Mouse (Mus musculus) lung, embryonic 15.5 days (tissue): ENCODE results near the gene Plekha6. TPM values are rescaled to one million over a fixed set of nuclear protein-coding genes. Genes with fewer than 3 reads are reported as not detected.

Experiments used
- ATAC-seq: fragments of 200-750 bp; cut with Nextera tagmentation; 2 replicates; pipeline ENCODE4 v1.8.0; 2017; ENCODE audit warnings: moderate number of reproducible peaks, borderline replicate concordance; ENCODE audit not compliant: low FRiP score, low TSS enrichment; ENCODE audit errors: extremely low read depth
- H3K27ac ChIP-seq: fragments of 300-500 bp; sonication (generic); 2 replicates; pipeline ENCODE4 v1.5.1; 2015; ENCODE audit warnings: moderate library complexity, mild to moderate bottlenecking, inconsistent platforms
- H3K27me3 ChIP-seq: fragments of 300-500 bp; sonication (generic); 2 replicates; pipeline ENCODE4 v1.6.1; 2015; ENCODE audit warnings: inconsistent platforms
- H3K36me3 ChIP-seq: fragments of 300-500 bp; sonication (generic); 2 replicates; pipeline ENCODE4 v1.6.1; 2015; ENCODE audit warnings: inconsistent platforms
- H3K4me1 ChIP-seq: fragments of 300-500 bp; sonication (generic); 2 replicates; pipeline ENCODE4 v1.6.1; 2015; ENCODE audit warnings: inconsistent platforms
- H3K4me2 ChIP-seq: fragments of 300-500 bp; sonication (generic); 2 replicates; pipeline ENCODE4 v1.6.1; 2015; ENCODE audit warnings: inconsistent platforms, mild to moderate bottlenecking, moderate library complexity
- H3K4me3 ChIP-seq: fragments of 300-500 bp; sonication (generic); 2 replicates; pipeline ENCODE4 v1.5.1; 2015; ENCODE audit warnings: mild to moderate bottlenecking, inconsistent platforms
- H3K9ac ChIP-seq: fragments of 300-500 bp; sonication (generic); 2 replicates; pipeline ENCODE4 v1.6.1; 2015; ENCODE audit warnings: inconsistent platforms
- H3K9me3 ChIP-seq: fragments of 300-500 bp; sonication (generic); 2 replicates; pipeline ENCODE4 v1.6.1; 2016; ENCODE audit warnings: inconsistent platforms
- WGBS: fragments of 180-500 bp; shearing (Covaris S2); methylation state at CpG from one replicate; pipeline ENCODE4 v1.1.7; 2015; 5-methylcytosine and 5-hydroxymethylcytosine counted together
- polyA plus RNA-seq: library from polyadenylated mRNA; unstranded; fragments of >200 nt; fragmentation: Nextera tagmentation; extraction: Ambion mirVana; gene quantifications from 2 replicates; pipeline ENCODE4 v1.2.1, GENCODE M21; 2015

The Plekha6 gene
- polyA plus RNA-seq, 1 experiment from 2014 or later = 7.6 TPM

GRCm38 (mm10) chr1:133292608-133293007 lies 128.6 kb downstream of the Plekha6 start:
- Histone ChIP-seq H3K36me3 (no peaks in the 10 kb centered on the region), H3K27me3 (0 out of 2 replicates have a peak, but pooled peaks cover under 1% of the 10 kb centered on the region), H3K27ac (no peak overlapping the region), H3K4me2 (no peak overlapping the region), H3K4me1 (peaks cover 11% of the 10 kb centered on the region), H3K4me3 (no peak overlapping the region), H3K9ac (no peak overlapping the region), H3K9me3 (no peaks in the 10 kb centered on the region)
- no peak for ATAC-seq

- Histone ChIP-seq H3K4me2 (no peak overlapping the region), H3K4me3 (no peak overlapping the region), H3K4me1 (peaks cover 11% of the 10 kb centered on the region), H3K36me3 (no peaks in the 10 kb centered on the region), H3K9ac (no peak overlapping the region), H3K9me3 (no peaks in the 10 kb centered on the region), H3K27me3 (0 out of 2 replicates have a peak, but pooled peaks cover 13% of the 10 kb centered on the region), H3K27ac (peak overlapping the region; percentile 26; the same call in 1 of the 2 replicates)
- WGBS = 59% methylated on average over 9 of the region's 9 CpGs
- ATAC-seq = peak; percentile 61
These were observed 132.4 kb downstream of the Plekha6 start for GRCm38 (mm10) chr1:133296376-133296775.

- 57% methylated on average over 14 of the region's 14 CpGs for WGBS
- Histone ChIP-seq H3K4me2 (no peak overlapping the region), H3K9me3 (no peaks in the 10 kb centered on the region), H3K4me1 (peaks cover 33% of the 10 kb centered on the region), H3K4me3 (no peak overlapping the region), H3K9ac (no peak overlapping the region), H3K36me3 (no peaks in the 10 kb centered on the region), H3K27me3 (0 out of 2 replicates have a peak, but pooled peaks cover 13% of the 10 kb centered on the region), H3K27ac (no peak overlapping the region)
- no peak for ATAC-seq
These were observed 134.8 kb downstream of the Plekha6 start for GRCm38 (mm10) chr1:133298816-133299215.

DNA sequence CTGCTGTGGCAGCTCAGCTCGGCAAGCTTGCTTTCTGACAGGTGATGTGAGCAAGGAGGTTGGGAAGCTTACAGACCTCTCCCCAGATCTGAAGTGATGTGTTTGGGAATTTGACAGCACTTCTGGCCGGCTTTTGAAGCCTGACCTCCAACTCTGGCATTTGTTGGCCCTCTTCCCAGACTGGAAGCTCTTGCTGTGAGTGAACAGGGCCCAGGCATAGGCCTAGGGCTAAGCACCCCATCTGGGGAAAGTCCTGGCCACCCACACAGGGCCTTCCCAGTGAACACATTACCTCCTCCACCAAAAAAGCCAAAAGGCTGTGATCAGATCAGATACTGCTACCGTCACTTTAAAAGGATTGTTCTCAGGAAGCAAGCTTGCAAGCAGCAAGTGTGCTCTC lies 138.5 kb downstream of the Plekha6 start:
- H3K9ac ChIP-seq = no peak overlapping the region
- peak; percentile 87 for ATAC-seq
- H3K27me3 ChIP-seq = 0 out of 2 replicates have a peak, but pooled peaks cover 13% of the 10 kb centered on the region
- no peak overlapping the region for H3K4me3 ChIP-seq
- no peaks in the 10 kb centered on the region for H3K36me3 ChIP-seq
- peak overlapping the region; percentile 88 for H3K27ac ChIP-seq
- 11% methylated on average over 3 of the region's 3 CpGs for WGBS
- no peak overlapping the region for H3K4me2 ChIP-seq
- H3K9me3 ChIP-seq = no peaks in the 10 kb centered on the region
- peaks cover 26% of the 10 kb centered on the region for H3K4me1 ChIP-seq

DNA sequence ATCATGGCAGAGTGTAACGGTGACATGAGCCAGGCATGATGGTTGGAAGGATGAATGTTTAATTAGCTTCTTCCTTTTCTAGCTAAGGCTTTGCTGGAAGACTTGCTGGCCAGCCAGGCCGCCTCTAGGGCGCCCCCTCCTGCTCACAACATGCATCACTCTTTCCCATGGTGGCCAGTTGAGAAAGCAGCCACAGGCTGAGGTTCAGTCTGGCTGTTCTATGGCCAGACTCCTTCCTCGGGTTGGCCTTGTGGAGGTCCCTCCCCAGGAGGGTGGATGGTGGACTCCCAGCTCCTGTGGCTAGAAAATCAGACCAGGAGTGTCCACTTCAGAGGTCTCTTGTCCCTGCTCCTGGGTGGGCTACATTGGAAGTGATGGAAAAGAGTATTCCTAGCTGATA lies 142.8 kb downstream of the Plekha6 start:
- whole genome bisulfite sequencing = 5% methylated on average over 4 of the region's 4 CpGs
- peaks cover 35% of the 10 kb centered on the region for H3K4me1 ChIP-seq
- H3K4me3 ChIP-seq = no peak overlapping the region
- H3K4me2 ChIP-seq = no peak overlapping the region
- no peak for ATAC-seq
- no peaks in the 10 kb centered on the region for H3K27me3 ChIP-seq
- H3K36me3 ChIP-seq = no peaks in the 10 kb centered on the region
- no peak overlapping the region for H3K27ac ChIP-seq
- no peak overlapping the region for H3K9ac ChIP-seq
- no peaks in the 10 kb centered on the region for H3K9me3 ChIP-seq

DNA sequence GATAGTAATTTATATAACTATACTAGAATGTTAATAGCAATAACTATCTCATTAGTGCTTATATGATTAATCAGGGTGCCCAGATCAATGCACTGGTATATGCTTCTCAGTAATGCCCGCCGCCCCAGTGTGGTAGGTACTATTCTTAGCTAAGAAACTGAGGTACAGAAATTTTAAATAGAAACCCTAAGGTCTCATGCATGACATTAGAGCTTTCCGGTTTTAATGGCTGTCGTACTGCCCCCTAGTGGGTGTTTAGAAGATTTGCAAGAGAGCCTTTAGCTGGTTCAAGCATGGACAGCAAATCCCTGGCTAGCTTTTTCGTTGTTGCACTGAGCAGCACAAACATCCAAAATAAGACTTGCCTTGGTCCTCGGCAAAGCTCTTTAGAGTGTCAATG lies 143.3 kb downstream of the Plekha6 start:
- Histone ChIP-seq H3K27ac (no peak overlapping the region), H3K9me3 (no peaks in the 10 kb centered on the region), H3K9ac (no peak overlapping the region), H3K36me3 (no peaks in the 10 kb centered on the region), H3K27me3 (no peaks in the 10 kb centered on the region), H3K4me2 (no peak overlapping the region), H3K4me1 (peaks cover 33% of the 10 kb centered on the region), H3K4me3 (no peak overlapping the region)
- ATAC-seq = no peak
- 12% methylated on average over 6 of the region's 6 CpGs for whole genome bisulfite sequencing

DNA sequence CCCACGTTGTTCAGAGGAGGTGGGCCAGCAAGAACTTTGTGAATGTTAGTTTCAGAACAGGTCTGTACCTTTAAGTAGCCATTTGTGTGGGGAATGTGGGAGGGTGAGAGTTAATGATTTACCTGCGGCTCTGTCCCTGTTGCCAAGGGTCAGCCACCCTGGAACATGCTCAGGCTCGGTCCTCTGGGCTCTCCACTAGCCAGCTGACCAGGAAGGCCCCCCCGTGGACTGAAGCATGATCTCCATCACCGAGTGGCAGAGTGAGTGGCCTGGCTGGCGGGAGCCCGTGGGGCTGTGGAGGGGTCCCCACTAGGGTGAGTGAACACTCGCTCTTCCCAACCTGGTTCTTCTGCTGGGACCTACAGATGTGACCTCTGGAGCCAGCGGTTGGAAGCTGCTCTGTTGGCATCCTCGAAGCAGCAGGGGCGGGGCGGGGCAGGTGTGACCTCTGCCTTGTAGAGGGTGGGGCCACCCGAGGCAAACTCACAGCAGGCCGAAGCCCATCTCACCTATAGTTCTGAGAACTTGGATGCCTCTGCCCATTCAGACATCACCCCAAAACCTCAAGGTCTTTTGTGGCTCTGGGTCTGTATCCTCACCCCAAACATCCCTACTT lies 145.8 kb downstream of the Plekha6 start, which contains the start of gene Golt1a:
Gene Golt1a, plus strand, starts transcription at position 149 of the 616 bp plus-strand sequence.
- Histone ChIP-seq H3K27me3 (no peaks in the 10 kb centered on the region), H3K4me2 (peak within 1 kb of the TSS; percentile 12), H3K27ac (no peak within 1 kb of the TSS), H3K9me3 (no peaks in the 10 kb centered on the region), H3K36me3 (no peaks in the 10 kb centered on the region), H3K4me3 (no peak within 1 kb of the TSS), H3K4me1 (peaks cover 18% of the 10 kb centered on the region), H3K9ac (no peak within 1 kb of the TSS)
- WGBS = 44% methylated on average over 14 of the region's 14 CpGs
- no peak for ATAC-seq

DNA sequence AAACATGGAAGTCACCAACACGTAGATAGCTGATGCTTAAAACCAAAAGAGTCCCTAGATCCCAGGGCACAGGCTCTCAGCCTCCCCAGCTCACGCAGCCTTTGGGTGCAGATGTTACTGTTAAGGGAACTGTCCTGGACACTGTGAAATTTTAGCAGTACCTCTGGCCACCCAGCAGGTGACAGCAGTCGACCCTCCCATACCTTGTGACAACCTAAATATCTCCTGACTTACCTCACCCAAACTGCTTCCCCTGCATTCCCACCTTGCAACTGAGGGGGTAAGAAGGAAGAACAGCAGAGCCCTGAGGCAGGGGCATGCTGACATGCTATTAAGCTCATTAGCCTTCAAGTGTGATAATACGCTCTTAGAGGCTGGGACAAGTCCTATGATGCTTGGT lies 147.2 kb downstream of the Plekha6 start:
- 68% methylated on average over 4 of the region's 4 CpGs for WGBS
- no peaks in the 10 kb centered on the region for H3K27me3 ChIP-seq
- 0 out of 2 replicates have a peak overlapping the region, but pooled peaks have one; percentile 54 for H3K27ac ChIP-seq

DNA sequence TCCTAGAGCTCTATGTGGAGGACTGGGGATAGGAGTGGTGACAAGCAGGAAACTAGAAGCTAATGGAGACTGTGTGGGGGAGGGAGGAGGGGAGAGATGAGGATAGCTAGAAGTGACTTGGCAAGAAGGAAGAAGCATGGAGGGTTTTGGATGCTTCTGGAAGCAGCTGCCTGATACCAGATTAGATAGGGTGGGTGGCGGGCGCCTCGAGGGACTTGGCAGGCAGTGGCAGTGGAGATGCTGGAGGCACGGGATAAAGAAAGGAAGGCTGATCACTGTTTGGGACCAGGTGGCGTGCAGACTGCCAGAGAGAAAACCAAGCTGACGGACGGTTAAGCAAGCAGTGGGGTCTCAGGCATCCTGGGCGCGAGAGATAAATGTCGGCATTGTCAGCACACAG lies 147.9 kb downstream of the Plekha6 start:
- WGBS = 13% methylated on average over 10 of the region's 10 CpGs
- Histone ChIP-seq H3K27ac (peak overlapping the region; percentile 54; the same call in 1 of the 2 replicates), H3K4me3 (no peak overlapping the region), H3K9me3 (no peaks in the 10 kb centered on the region), H3K4me2 (peak overlapping the region; percentile 22), H3K36me3 (no peaks in the 10 kb centered on the region), H3K9ac (no peak overlapping the region), H3K4me1 (peaks cover 17% of the 10 kb centered on the region), H3K27me3 (no peaks in the 10 kb centered on the region)
- ATAC-seq = peak; percentile 58; the same call in 1 of the 2 replicates

More for the DNA sequence above, 147.2 kb downstream of the Plekha6 start:
- H3K9ac ChIP-seq = no peak overlapping the region
- 0 out of 2 replicates have a peak, but pooled peaks have one; percentile 2 for ATAC-seq
- H3K4me3 ChIP-seq = no peak overlapping the region
- H3K4me2 ChIP-seq = no peak overlapping the region
- H3K4me1 ChIP-seq = peaks cover 18% of the 10 kb centered on the region
- no peaks in the 10 kb centered on the region for H3K9me3 ChIP-seq
- no peaks in the 10 kb centered on the region for H3K36me3 ChIP-seq

DNA sequence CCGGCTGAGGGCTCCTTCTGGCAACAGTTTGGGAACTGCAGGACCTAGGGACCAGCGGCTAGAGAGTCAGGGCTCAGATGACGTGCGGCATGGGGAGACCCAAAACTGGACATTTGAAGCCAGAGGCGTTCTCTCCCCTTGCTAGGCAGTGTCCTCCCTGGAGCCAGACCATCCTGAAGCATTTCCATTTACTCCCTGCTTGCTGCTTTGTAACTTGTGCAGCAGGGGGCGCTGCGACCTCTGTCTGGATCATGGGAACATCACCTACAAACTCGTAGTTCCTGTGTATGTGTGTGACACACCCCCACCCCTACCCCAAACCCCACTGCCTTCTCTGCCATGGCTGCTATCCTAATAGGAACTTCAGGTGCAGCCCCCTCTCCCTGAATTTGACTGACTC lies 150.4 kb downstream of the Plekha6 start:
- H3K36me3 ChIP-seq = no peaks in the 10 kb centered on the region
- no peak overlapping the region for H3K4me2 ChIP-seq
- H3K27me3 ChIP-seq = no peaks in the 10 kb centered on the region
- no peak for ATAC-seq
- H3K4me3 ChIP-seq = no peak overlapping the region
- WGBS = 29% methylated on average over 8 of the region's 8 CpGs
- H3K4me1 ChIP-seq = peaks cover 16% of the 10 kb centered on the region
- no peaks in the 10 kb centered on the region for H3K9me3 ChIP-seq
- no peak overlapping the region for H3K27ac ChIP-seq
- H3K9ac ChIP-seq = no peak overlapping the region

DNA sequence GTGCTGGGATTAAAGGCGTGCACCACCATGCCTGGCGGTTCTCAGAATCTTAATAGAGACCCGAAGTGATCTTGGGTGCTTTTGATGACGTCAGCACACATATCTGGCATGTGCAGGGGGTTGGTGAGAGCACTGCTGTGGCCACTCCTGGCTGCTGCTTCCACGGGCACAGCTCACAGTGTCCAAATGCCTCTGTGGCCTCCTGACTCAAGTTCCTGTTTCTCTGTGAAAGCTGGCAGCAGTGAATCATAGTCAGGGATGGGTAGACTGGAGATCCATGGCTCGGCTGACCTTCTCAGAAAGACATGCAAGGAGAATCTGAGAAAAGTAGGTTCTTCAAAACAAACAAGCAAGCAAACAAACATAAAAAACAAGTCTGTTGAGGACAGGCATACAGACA lies 151.8 kb downstream of the Plekha6 start:
- Histone ChIP-seq H3K4me2 (no peak overlapping the region), H3K27me3 (no peaks in the 10 kb centered on the region), H3K9ac (no peak overlapping the region), H3K27ac (no peak overlapping the region), H3K36me3 (no peaks in the 10 kb centered on the region), H3K4me1 (peaks cover 10% of the 10 kb centered on the region; the same call in 1 of the 2 replicates), H3K4me3 (no peak overlapping the region), H3K9me3 (no peaks in the 10 kb centered on the region)
- WGBS = 71% methylated on average over 6 of the region's 6 CpGs
- no peak for ATAC-seq

DNA sequence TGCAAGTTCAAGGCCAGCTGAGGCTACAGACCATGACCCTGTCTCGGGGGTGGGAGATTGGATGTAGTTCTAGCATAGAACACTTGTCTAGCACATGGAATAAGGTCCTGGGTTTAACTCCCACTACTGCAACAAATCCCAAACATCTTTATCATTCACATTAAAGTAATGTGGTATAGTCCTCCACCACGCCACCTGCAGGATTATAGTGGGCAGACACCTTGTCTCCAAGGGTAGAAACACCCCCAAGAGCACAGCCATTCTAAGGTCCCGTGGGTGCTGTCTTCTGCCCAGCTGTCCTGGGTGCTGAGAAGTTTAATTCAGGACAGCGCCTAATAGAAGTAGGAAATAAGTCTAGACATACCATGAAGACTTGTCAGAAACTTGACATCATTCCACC lies 152.6 kb downstream of the Plekha6 start:
- 85% methylated on average over 4 of the region's 4 CpGs for WGBS
- Histone ChIP-seq H3K9ac (no peak overlapping the region), H3K27me3 (no peaks in the 10 kb centered on the region), H3K36me3 (no peaks in the 10 kb centered on the region), H3K4me2 (no peak overlapping the region), H3K9me3 (no peaks in the 10 kb centered on the region), H3K4me1 (peaks cover 15% of the 10 kb centered on the region), H3K4me3 (no peak overlapping the region), H3K27ac (no peak overlapping the region)
- no peak for ATAC-seq
